Mouse (Mus musculus) heart, embryonic 16.5 days (tissue): ENCODE measurements around the gene Prmt7. TPM values are rescaled to one million over a fixed set of nuclear protein-coding genes. Genes with fewer than 3 reads are reported as not detected.
"Not testable (repeated sequence)": the region's sequence is repeated elsewhere in the genome, so short reads cannot be mapped to it uniquely, and the experiment has no call there.

Experiments used
- ATAC-seq: fragments of 200-750 bp; cut with Nextera tagmentation; replicated peaks from 2 replicates; pipeline ENCODE4 v1.8.0; 2017; ENCODE audit warnings: moderate number of reproducible peaks; ENCODE audit not compliant: insufficient read depth, low FRiP score; ENCODE audit errors: extremely low read depth
- H3K27ac ChIP-seq: fragments of 300-500 bp; sonication (generic); 2 replicates; pipeline ENCODE4 v1.5.1; 2014; ENCODE audit warnings: mild to moderate bottlenecking, low read length, control low read depth, moderate library complexity
- H3K27me3 ChIP-seq: fragments of 300-500 bp; sonication (generic); 2 replicates; pipeline ENCODE4 v1.6.1; 2014; ENCODE audit warnings: low read length, mixed read lengths; ENCODE audit not compliant: control insufficient read depth, insufficient read depth
- H3K36me3 ChIP-seq: fragments of 300-500 bp; sonication (generic); 2 replicates; pipeline ENCODE4 v1.6.1; 2014; ENCODE audit not compliant: control insufficient read depth, insufficient read depth
- H3K4me1 ChIP-seq: fragments of 300-500 bp; sonication (generic); 2 replicates; pipeline ENCODE4 v1.6.1; 2014; ENCODE audit warnings: low read length, mixed read lengths; ENCODE audit not compliant: control insufficient read depth, insufficient read depth
- H3K4me2 ChIP-seq: fragments of 300-500 bp; sonication (generic); 2 replicates; pipeline ENCODE4 v1.6.1; 2014; ENCODE audit warnings: low read depth, mild to moderate bottlenecking, control low read depth, low read length
- H3K4me3 ChIP-seq: fragments of 300-500 bp; sonication (generic); 2 replicates; pipeline ENCODE4 v1.5.1; 2014; ENCODE audit warnings: mild to moderate bottlenecking, control low read depth, low read length
- H3K9ac ChIP-seq: fragments of 300-500 bp; sonication (generic); 2 replicates; pipeline ENCODE4 v1.6.1; 2014; ENCODE audit warnings: low read length, control low read depth
- H3K9me3 ChIP-seq: fragments of 300-500 bp; sonication (generic); replicated peaks from 2 replicates; pipeline ENCODE4 v1.6.1; 2016; ENCODE audit warnings: low read length; ENCODE audit not compliant: control insufficient read depth
- WGBS: fragments of 180-500 bp; shearing (Covaris S2); extraction: QIAGEN DNeasy Blood & Tissue Kit; methylation state at CpG from one replicate; pipeline ENCODE4 v1.1.7; 2014; 5-methylcytosine and 5-hydroxymethylcytosine counted together
- polyA plus RNA-seq: library from polyadenylated mRNA; unstranded; fragments of >200 nt; fragmentation: Nextera tagmentation; extraction: Ambion mirVana; gene quantifications from 2 replicates; pipeline ENCODE4 v1.2.1, GENCODE M21; 2015

Gene Prmt7
- polyA plus RNA-seq, 1 experiment from 2014 or later: 34.4 TPM

DNA sequence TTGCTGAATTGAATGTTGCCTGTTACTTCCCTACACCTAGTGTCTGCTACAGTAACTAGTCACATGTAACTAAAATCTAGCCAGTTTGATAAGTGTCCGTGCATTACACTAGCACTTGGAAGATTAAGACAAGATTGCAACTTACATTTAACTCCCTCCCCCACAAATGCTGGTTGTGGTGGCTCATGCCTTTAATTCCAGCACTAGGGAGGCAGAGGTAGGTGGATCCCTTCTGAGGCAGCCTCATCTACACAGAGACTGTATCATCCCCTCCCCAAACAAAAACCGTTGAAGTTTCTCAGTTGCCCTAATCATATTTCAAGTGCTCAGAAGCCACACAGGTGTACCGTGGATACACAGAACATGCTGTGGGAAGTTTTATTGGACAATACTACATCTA is 11.1 kb upstream of the Prmt7 start:
- H3K4me1 ChIP-seq, H3K4me2 ChIP-seq, H3K4me3 ChIP-seq, H3K27me3 ChIP-seq, H3K9ac ChIP-seq, H3K27ac ChIP-seq, ATAC-seq, H3K9me3 ChIP-seq: not testable (repeated sequence)
- H3K36me3 ChIP-seq: peaks cover 51% of the 10 kb centered on the region
- WGBS: 68% methylated on average over 3 of the region's 3 CpGs

DNA sequence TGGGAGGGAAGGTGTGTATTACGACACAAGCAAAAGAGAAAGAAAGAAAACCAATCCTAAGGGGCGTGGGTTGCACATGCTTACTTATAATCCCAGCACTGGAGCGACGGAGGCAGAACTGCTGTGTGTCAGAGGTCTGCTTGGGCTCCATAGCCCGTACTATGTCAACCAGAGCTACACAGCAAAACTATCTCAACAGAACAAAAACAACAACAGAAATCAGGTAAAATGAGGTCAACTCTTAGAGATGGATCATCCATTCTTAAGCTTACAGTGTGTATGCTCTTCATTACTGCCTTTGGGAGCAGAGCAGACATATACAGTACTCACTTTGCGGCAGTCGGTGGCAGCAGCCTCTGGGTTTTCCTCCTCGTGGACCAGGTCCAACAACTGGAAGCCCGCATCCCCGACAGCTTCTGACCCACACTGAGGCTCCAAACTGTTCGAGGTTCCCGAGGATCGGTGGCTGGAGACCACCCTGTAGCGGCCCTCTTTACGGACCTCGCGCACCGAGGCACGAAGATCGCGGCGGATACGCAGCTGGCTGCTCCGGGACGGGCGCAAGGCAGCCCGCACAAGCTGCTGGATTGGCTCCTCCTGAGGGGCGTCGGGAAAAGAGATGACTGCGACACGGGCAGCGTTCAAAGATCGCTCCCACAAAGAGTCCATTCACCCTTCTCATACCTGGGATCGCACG is 553 bp upstream of the Prmt7 start:
- peak overlapping the region; percentile 73 for H3K4me3 ChIP-seq
- H3K27me3 ChIP-seq: no peaks in the 10 kb centered on the region
- H3K36me3 ChIP-seq: peaks cover 11% of the 10 kb centered on the region
- H3K4me2 ChIP-seq: peak overlapping the region; percentile 79
- peak overlapping the region; percentile 86 for H3K27ac ChIP-seq
- H3K4me1 ChIP-seq: peaks cover 10% of the 10 kb centered on the region
- H3K9ac ChIP-seq: peak overlapping the region; percentile 89
- WGBS: under 1% methylated on average over 35 of the region's 35 CpGs
- H3K9me3 ChIP-seq: no peaks in the 10 kb centered on the region
- peak; percentile 28 for ATAC-seq

DNA sequence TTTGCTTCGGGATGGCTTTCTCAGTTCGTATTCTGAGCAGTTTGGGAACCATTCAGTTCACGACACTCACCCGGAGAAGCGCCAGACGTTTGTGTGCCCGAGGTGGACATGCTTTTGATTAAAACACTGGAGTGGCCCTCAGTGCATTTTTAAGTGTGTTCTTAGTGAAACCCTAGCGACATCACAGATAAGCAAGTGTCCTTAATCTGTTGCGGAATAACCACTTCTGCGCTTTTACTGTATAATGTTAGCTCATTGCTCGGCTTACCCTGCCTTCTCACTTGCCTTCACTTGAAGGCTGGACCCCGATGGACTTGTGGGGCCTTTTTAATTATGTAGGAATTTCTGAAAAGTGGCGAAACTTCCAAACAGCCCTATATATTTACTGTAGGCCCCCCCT is 685 bp downstream of the Prmt7 start:
- Histone ChIP-seq H3K9ac (peak overlapping the region; percentile 89), H3K27me3 (no peaks in the 10 kb centered on the region), H3K4me1 (peaks cover 10% of the 10 kb centered on the region), H3K27ac (peak overlapping the region; percentile 86), H3K9me3 (no peaks in the 10 kb centered on the region), H3K4me2 (peak overlapping the region; percentile 79), H3K4me3 (peak overlapping the region; percentile 73), H3K36me3 (peaks cover 5% of the 10 kb centered on the region; the same call in 1 of the 2 replicates)
- ATAC-seq: no peak
- WGBS: 4% methylated on average over 13 of the region's 13 CpGs

DNA sequence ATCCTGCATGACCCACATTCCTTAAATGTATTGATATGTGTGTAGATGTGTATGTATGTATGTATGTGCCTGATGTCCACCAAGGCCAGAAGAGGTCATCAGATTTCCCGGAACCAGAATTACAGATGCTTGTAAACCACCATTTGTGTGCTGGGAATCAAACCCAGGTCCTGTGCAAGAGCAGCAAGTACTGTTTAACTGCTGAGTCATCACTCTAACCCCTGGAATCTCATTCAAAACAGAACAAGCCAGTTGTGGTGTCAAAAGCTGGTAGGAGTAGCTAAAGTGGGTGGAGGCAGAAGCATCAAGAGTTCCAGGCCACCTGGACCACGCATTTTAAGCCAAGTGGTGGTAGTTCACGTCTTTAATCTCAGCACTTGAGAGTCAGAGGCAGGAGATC is 3.2 kb downstream of the Prmt7 start:
- no peaks in the 10 kb centered on the region for H3K27me3 ChIP-seq
- H3K36me3 ChIP-seq: peaks cover 17% of the 10 kb centered on the region
- WGBS: 86% methylated on average over 3 of the region's 3 CpGs

DNA sequence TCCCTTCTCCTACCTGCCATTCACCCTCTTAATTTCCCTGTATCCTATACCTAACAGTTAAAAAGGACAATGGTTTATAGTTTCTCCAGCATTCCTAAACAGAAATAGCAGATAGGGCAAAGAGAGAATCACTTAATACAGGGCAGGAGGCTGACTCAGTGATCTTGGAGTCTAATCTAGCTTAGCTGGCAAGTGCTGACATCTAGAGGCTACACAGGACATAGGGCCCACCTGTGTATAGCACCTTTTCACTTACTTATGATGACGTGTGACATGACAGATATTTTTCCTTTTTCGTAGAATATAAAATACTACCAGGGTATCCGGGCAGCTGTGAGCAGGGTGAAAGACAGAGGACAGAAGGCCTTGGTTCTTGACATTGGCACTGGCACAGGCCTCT is 8.9 kb downstream of the Prmt7 start:
- WGBS: 53% methylated on average over 3 of the region's 3 CpGs

More for the DNA sequence above, 3.2 kb downstream of the Prmt7 start:
- no peak overlapping the region for H3K4me3 ChIP-seq
- no peak for ATAC-seq
- no peaks in the 10 kb centered on the region for H3K9me3 ChIP-seq
- no peak overlapping the region for H3K9ac ChIP-seq
- H3K27ac ChIP-seq: no peak overlapping the region
- peaks cover 10% of the 10 kb centered on the region for H3K4me1 ChIP-seq
- no peak overlapping the region for H3K4me2 ChIP-seq

DNA sequence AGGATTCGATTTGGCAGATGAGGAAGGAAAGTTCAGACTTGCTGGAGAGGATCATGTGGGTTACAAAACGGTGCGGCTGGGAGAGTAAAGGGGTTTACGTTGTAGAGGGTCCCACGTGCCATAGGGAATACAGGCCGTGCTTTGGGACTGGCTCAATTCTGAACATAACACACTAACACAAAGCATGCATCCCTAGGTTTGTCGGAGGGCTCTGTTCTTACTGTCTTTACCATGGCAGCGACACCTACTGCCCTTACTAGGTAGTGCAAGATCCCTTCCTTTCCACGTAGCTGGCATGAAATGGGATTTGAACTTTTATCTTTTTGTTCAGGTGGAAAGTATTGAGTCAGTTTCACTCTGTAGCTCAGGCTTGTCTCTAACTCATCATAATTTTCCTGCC is 15.9 kb downstream of the Prmt7 start:
- no peaks in the 10 kb centered on the region for H3K9me3 ChIP-seq
- WGBS: 34% methylated on average over 9 of the region's 9 CpGs
- no peak for ATAC-seq
- H3K4me1 ChIP-seq: no peaks in the 10 kb centered on the region
- H3K36me3 ChIP-seq: peaks cover 40% of the 10 kb centered on the region
- H3K9ac ChIP-seq: no peak overlapping the region
- H3K27ac ChIP-seq: no peak overlapping the region
- H3K27me3 ChIP-seq: no peaks in the 10 kb centered on the region
- H3K4me3 ChIP-seq: no peak overlapping the region
- no peak overlapping the region for H3K4me2 ChIP-seq

More for the DNA sequence above, 8.9 kb downstream of the Prmt7 start:
- Histone ChIP-seq H3K4me2 (no peak overlapping the region), H3K4me1 (no peaks in the 10 kb centered on the region), H3K9me3 (no peaks in the 10 kb centered on the region), H3K4me3 (no peak overlapping the region), H3K27me3 (no peaks in the 10 kb centered on the region), H3K36me3 (peaks cover 36% of the 10 kb centered on the region), H3K27ac (no peak overlapping the region), H3K9ac (no peak overlapping the region)
- no peak for ATAC-seq

DNA sequence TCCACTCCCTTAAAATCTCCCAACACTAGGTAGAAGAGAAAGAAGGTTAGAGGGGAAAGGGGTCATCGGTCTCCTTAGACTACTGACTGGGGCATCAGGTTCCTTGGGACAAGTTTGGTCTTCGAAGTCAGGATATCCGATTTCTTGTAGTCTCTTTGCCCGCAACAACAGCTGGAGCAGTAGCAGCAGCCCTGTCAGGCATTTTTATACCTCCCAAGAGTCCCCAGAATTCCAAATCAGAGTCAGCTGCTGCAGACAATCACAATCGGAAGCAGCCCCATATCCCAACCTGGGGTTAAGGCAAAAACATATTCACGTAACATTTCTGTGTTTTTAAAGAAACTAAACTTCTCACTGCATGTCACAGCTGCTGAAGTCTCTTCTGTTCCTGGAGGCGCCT is 20.8 kb downstream of the Prmt7 start:
- Histone ChIP-seq H3K9ac (no peak overlapping the region), H3K4me3 (no peak overlapping the region), H3K9me3 (no peaks in the 10 kb centered on the region), H3K4me2 (no peak overlapping the region), H3K36me3 (peaks cover 30% of the 10 kb centered on the region), H3K4me1 (no peaks in the 10 kb centered on the region), H3K27ac (no peak overlapping the region), H3K27me3 (no peaks in the 10 kb centered on the region)
- ATAC-seq: no peak
- WGBS: 86% methylated on average over 7 of the region's 7 CpGs

DNA sequence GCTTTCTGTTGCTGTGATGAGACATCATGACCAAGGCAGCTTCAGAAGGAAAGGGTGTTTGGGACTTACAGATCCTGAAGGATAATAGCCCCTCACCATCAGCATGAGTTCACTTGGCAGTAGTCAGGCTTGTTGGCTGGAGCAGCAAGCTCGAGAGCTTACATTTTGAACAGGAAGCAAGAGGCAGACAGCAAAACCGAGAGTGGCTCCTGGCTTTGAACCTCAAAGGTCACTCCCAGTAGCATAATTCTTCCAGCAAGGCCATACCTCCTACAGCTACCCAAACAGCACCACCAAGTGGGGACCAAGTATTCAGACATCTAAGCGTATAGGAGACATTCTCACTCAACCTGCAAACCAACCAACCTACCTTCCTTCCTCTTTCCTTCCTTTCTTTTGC is 22.0 kb downstream of the Prmt7 start:
- H3K4me2 ChIP-seq: no peak overlapping the region
- peaks cover 30% of the 10 kb centered on the region for H3K36me3 ChIP-seq
- H3K27ac ChIP-seq: no peak overlapping the region
- ATAC-seq: no peak
- no peaks in the 10 kb centered on the region for H3K27me3 ChIP-seq
- no peak overlapping the region for H3K4me3 ChIP-seq
- H3K9ac ChIP-seq: no peak overlapping the region
- H3K9me3 ChIP-seq: no peaks in the 10 kb centered on the region
- WGBS: 75% methylated on average over 3 of the region's 3 CpGs
- no peaks in the 10 kb centered on the region for H3K4me1 ChIP-seq

DNA sequence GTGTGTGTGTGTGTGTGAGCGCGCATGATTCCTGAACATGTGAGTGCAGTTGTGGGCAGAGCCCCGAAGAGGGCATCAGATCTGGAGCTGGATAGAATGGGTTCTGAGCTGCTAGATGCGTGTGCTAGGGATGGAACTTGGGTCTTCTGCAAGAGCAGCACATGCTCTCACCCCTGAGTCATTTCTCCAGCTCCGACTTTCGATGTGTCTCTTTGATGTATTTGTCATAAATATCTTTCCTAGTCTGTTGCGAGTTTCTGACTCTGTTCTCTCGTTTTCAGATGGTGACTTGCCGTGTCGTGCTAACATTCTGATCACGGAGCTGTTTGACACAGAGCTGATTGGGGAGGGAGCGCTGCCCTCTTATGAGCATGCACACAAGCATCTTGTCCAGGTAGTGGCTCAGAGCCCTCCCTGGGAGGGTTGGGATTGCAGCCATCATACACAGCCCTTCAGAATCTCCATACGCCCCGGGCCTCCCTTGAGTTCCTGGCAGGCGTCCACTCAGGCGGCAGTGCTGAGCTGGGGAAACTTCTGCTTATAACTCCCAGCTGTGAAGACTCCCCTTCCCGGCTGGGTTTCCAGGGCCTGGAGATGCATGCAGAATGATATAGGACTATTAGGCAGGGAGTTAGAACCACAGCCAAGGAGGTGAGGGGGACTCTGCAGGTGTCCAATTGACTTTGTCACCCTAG is 24.0 kb downstream of the Prmt7 start:
- Histone ChIP-seq H3K27ac (no peak overlapping the region), H3K36me3 (peaks cover 26% of the 10 kb centered on the region), H3K27me3 (no peaks in the 10 kb centered on the region), H3K4me1 (no peaks in the 10 kb centered on the region), H3K4me3 (no peak overlapping the region), H3K9ac (no peak overlapping the region), H3K9me3 (no peaks in the 10 kb centered on the region), H3K4me2 (no peak overlapping the region)
- no peak for ATAC-seq
- WGBS: 85% methylated on average over 17 of the region's 17 CpGs
